Mouse (Mus musculus) heart, embryonic 12.5 days (tissue): ENCODE results near the gene Gm49325. TPM values are rescaled to one million over a fixed set of nuclear protein-coding genes. Genes with fewer than 3 reads are reported as not detected.

Source experiments
- ATAC-seq: fragments of 200-750 bp; cut with Nextera tagmentation; 2 replicates; pipeline ENCODE4 v1.8.0; 2017; ENCODE audit warnings: moderate TSS enrichment, moderate library complexity; ENCODE audit not compliant: insufficient number of reproducible peaks, low FRiP score
- H3K27ac ChIP-seq: fragments of 300-500 bp; sonication (generic); 2 replicates; pipeline ENCODE4 v1.5.1; 2016; ENCODE audit warnings: mild to moderate bottlenecking, moderate library complexity; ENCODE audit not compliant: poor library complexity, severe bottlenecking
- H3K27me3 ChIP-seq: fragments of 300-500 bp; sonication (generic); replicated peaks from 2 replicates; pipeline ENCODE4 v1.6.1; 2016; ENCODE audit warnings: mild to moderate bottlenecking, moderate library complexity
- H3K36me3 ChIP-seq: fragments of 300-500 bp; sonication (generic); 2 replicates; pipeline ENCODE4 v1.6.1; 2016; ENCODE audit warnings: mild to moderate bottlenecking, moderate library complexity
- H3K4me1 ChIP-seq: fragments of 300-500 bp; sonication (generic); replicated peaks from 2 replicates; pipeline ENCODE4 v1.6.1; 2016; ENCODE audit warnings: mild to moderate bottlenecking
- H3K4me2 ChIP-seq: fragments of 300-500 bp; sonication (generic); 2 replicates; pipeline ENCODE4 v1.6.1; 2016; ENCODE audit warnings: mild to moderate bottlenecking, moderate library complexity
- H3K4me3 ChIP-seq: fragments of 300-500 bp; sonication (generic); 2 replicates; pipeline ENCODE4 v1.5.1; 2016; ENCODE audit warnings: mild to moderate bottlenecking
- H3K9ac ChIP-seq: fragments of 300-500 bp; sonication (generic); 2 replicates; pipeline ENCODE4 v1.6.1; 2016; ENCODE audit warnings: mild to moderate bottlenecking, moderate library complexity
- H3K9me3 ChIP-seq: fragments of 300-500 bp; sonication (generic); replicated peaks from 2 replicates; pipeline ENCODE4 v1.6.1; 2016; ENCODE audit warnings: mild to moderate bottlenecking, moderate library complexity
- WGBS: fragments of 180-500 bp; shearing (Covaris S2); methylation state at CpG from one replicate; pipeline ENCODE4 v1.1.7; 2016; 5-methylcytosine and 5-hydroxymethylcytosine counted together
- polyA plus RNA-seq: library from polyadenylated mRNA; unstranded; fragments of >200 nt; fragmentation: Nextera tagmentation; extraction: Ambion mirVana; gene quantifications from 2 replicates; pipeline ENCODE4 v1.2.1, GENCODE M21; 2016

Gene Gm49325
- polyA plus RNA-seq, 1 experiment from 2014 or later: not detected

- H3K36me3 ChIP-seq: peaks cover 64% of the 10 kb centered on the region
- no peak overlapping the region for H3K4me3 ChIP-seq
- peaks cover 30% of the 10 kb centered on the region for H3K4me1 ChIP-seq
- H3K4me2 ChIP-seq: no peak overlapping the region
- H3K9ac ChIP-seq: no peak overlapping the region
- ATAC-seq: no peak
- H3K27ac ChIP-seq: no peak overlapping the region
- no peaks in the 10 kb centered on the region for H3K9me3 ChIP-seq
- no peaks in the 10 kb centered on the region for H3K27me3 ChIP-seq
- 91% methylated on average over 8 of the region's 8 CpGs for WGBS
Measured at GRCm38 (mm10) chr10:77610221-77610961, 4.4 kb downstream of the Gm49325 start.

GRCm38 (mm10) chr10:77613409-77613808 is 7.4 kb downstream of the Gm49325 start:
- Histone ChIP-seq H3K4me3 (no peak overlapping the region), H3K36me3 (peaks cover 90% of the 10 kb centered on the region), H3K9me3 (no peaks in the 10 kb centered on the region), H3K4me2 (no peak overlapping the region), H3K27me3 (no peaks in the 10 kb centered on the region), H3K27ac (peak overlapping the region; percentile 74), H3K4me1 (0 out of 2 replicates have a peak, but pooled peaks cover 9% of the 10 kb centered on the region), H3K9ac (no peak overlapping the region)
- WGBS: 70% methylated on average over 3 of the region's 3 CpGs
- ATAC-seq: peak; percentile 80

- no peaks in the 10 kb centered on the region for H3K9me3 ChIP-seq
- H3K27me3 ChIP-seq: no peaks in the 10 kb centered on the region
- H3K36me3 ChIP-seq: peaks cover 77% of the 10 kb centered on the region
- H3K4me3 ChIP-seq: no peak overlapping the region
- no peak overlapping the region for H3K27ac ChIP-seq
- no peak overlapping the region for H3K9ac ChIP-seq
- no peak overlapping the region for H3K4me2 ChIP-seq
- 0 out of 2 replicates have a peak, but pooled peaks cover 5% of the 10 kb centered on the region for H3K4me1 ChIP-seq
- no peak for ATAC-seq
- WGBS: 88% methylated on average over 8 of the region's 8 CpGs
Measured at GRCm38 (mm10) chr10:77615647-77616046, 9.7 kb downstream of the Gm49325 start.

GRCm38 (mm10) chr10:77616166-77616565 is 10.2 kb downstream of the Gm49325 start:
- Histone ChIP-seq H3K4me2 (no peak overlapping the region), H3K27ac (no peak overlapping the region), H3K9me3 (no peaks in the 10 kb centered on the region), H3K4me1 (0 out of 2 replicates have a peak, but pooled peaks cover 3% of the 10 kb centered on the region), H3K9ac (no peak overlapping the region), H3K27me3 (no peaks in the 10 kb centered on the region), H3K4me3 (no peak overlapping the region), H3K36me3 (peaks cover 72% of the 10 kb centered on the region)
- ATAC-seq: no peak
- 94% methylated on average over 9 of the region's 9 CpGs for WGBS

GRCm38 (mm10) chr10:77616926-77617325 is 10.9 kb downstream of the Gm49325 start:
- Histone ChIP-seq H3K9me3 (no peaks in the 10 kb centered on the region), H3K27ac (no peak overlapping the region), H3K9ac (no peak overlapping the region), H3K27me3 (no peaks in the 10 kb centered on the region), H3K4me1 (0 out of 2 replicates have a peak, but pooled peaks cover 6% of the 10 kb centered on the region), H3K4me2 (no peak overlapping the region), H3K4me3 (no peak overlapping the region), H3K36me3 (peaks cover 64% of the 10 kb centered on the region)
- WGBS: 92% methylated on average over 7 of the region's 7 CpGs
- no peak for ATAC-seq

GRCm38 (mm10) chr10:77621546-77621945 is 15.5 kb downstream of the Gm49325 start:
- H3K4me1 ChIP-seq: peaks cover 36% of the 10 kb centered on the region
- no peaks in the 10 kb centered on the region for H3K9me3 ChIP-seq
- H3K4me2 ChIP-seq: peak overlapping the region; percentile 76
- no peaks in the 10 kb centered on the region for H3K27me3 ChIP-seq
- H3K36me3 ChIP-seq: peaks cover 20% of the 10 kb centered on the region
- ATAC-seq: 0 out of 2 replicates have a peak, but pooled peaks have one; percentile 0
- 75% methylated on average over 8 of the region's 8 CpGs for WGBS
- peak overlapping the region; percentile 82 for H3K27ac ChIP-seq
- H3K4me3 ChIP-seq: peak overlapping the region; percentile 88
- H3K9ac ChIP-seq: peak overlapping the region; percentile 97

- peak; percentile 93 for ATAC-seq
- Histone ChIP-seq H3K36me3 (peaks cover 13% of the 10 kb centered on the region), H3K27me3 (no peaks in the 10 kb centered on the region), H3K27ac (peak within 1 kb of the TSS; percentile 82), H3K4me3 (peak within 1 kb of the TSS; percentile 88), H3K9me3 (no peaks in the 10 kb centered on the region), H3K9ac (peak within 1 kb of the TSS; percentile 97), H3K4me2 (peak within 1 kb of the TSS; percentile 76), H3K4me1 (peaks cover 40% of the 10 kb centered on the region)
- WGBS: under 1% methylated on average over 94 of the region's 96 CpGs
Measured at GRCm38 (mm10) chr10:77622055-77622988, 16.3 kb downstream of the Gm49325 start, which contains the start of gene Ube2g2. TSS of gene Ube2g2 (plus strand) at chr10:77622275.

- Histone ChIP-seq H3K4me1 (peaks cover 43% of the 10 kb centered on the region), H3K9ac (peak overlapping the region; percentile 97), H3K9me3 (no peaks in the 10 kb centered on the region), H3K27me3 (no peaks in the 10 kb centered on the region), H3K27ac (peak overlapping the region; percentile 82), H3K4me3 (peak overlapping the region; percentile 88), H3K4me2 (peak overlapping the region; percentile 76), H3K36me3 (peaks cover 5% of the 10 kb centered on the region)
- no peak for ATAC-seq
- 15% methylated on average over 8 of the region's 8 CpGs for WGBS
Measured at GRCm38 (mm10) chr10:77623069-77623492, 17.1 kb downstream of the Gm49325 start.

GRCm38 (mm10) chr10:77623639-77624400 is 17.8 kb downstream of the Gm49325 start:
- H3K4me3 ChIP-seq: peak overlapping the region; percentile 88; the same call in 1 of the 2 replicates
- no peaks in the 10 kb centered on the region for H3K27me3 ChIP-seq
- peak overlapping the region; percentile 76 for H3K4me2 ChIP-seq
- no peaks in the 10 kb centered on the region for H3K36me3 ChIP-seq
- H3K9ac ChIP-seq: peak overlapping the region; percentile 97
- no peaks in the 10 kb centered on the region for H3K9me3 ChIP-seq
- H3K4me1 ChIP-seq: peaks cover 49% of the 10 kb centered on the region
- H3K27ac ChIP-seq: peak overlapping the region; percentile 82
- 83% methylated on average over 10 of the region's 10 CpGs for WGBS
- no peak for ATAC-seq

- Histone ChIP-seq H3K9ac (peak overlapping the region; percentile 17), H3K4me2 (peak overlapping the region; percentile 76), H3K27me3 (no peaks in the 10 kb centered on the region), H3K4me3 (no peak overlapping the region), H3K36me3 (no peaks in the 10 kb centered on the region), H3K9me3 (no peaks in the 10 kb centered on the region), H3K4me1 (peaks cover 50% of the 10 kb centered on the region), H3K27ac (peak overlapping the region; percentile 65)
- ATAC-seq: no peak
- 53% methylated on average over 7 of the region's 7 CpGs for WGBS
Measured at GRCm38 (mm10) chr10:77624570-77624995, 18.6 kb downstream of the Gm49325 start.
